Mouse (Mus musculus): ENCODE measurements at regions not wholly inside any gene's neighbourhood (a gene's known extent, or its start where the extent isn't known, plus 50 kb on each side); places are given as distances from the start of the nearest gene placed in this dataset.
A peak's percentile ranks its signal among the peaks of the same experiment; 100 is the strongest.

DNA sequence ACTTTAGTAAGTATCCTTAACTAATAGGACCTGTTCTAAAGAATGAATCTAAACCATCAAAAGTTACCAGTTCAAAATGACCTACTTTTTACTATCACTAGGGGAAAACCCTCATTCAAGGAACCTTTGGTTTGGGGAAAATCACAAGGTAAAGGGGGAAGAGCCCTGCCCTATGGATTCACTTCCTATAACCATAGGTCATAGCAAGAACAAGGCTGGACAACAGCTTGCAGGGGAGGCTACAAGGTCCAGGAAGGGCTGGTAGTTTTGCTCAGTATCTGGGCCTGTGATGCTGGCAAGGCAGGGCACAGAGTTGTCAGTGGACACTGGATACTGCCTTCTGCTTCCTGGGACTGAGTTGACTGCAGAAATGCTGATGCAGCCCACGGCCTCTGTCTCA, 109.1 kb upstream of the Peli1 start:
- peak; percentile 46; the same call in 1 of the 2 replicates for ATAC-seq (replicated peaks; ENCODE audit: poor library complexity)

DNA sequence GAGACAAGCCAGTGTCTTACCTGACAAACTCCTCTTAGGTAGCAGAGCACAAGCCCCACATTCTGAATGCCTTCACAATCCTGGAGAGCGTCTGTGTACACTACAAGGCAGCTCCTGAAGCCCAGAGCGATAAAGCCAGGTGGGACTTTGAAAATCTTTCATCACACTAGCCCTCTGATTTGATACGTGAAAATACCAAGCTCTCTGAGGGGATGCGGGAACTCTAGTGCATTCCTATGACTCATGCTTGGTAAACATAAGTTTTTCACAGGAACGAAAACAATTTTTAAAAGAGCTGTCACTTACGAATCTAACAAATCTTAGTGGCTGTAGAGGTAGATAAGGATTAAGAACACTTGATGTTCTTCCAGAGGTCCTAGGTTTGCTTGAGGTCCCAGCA, 108.6 kb upstream of the Peli1 start:
- ATAC-seq (replicated peaks; ENCODE audit: poor library complexity), result no peak

DNA sequence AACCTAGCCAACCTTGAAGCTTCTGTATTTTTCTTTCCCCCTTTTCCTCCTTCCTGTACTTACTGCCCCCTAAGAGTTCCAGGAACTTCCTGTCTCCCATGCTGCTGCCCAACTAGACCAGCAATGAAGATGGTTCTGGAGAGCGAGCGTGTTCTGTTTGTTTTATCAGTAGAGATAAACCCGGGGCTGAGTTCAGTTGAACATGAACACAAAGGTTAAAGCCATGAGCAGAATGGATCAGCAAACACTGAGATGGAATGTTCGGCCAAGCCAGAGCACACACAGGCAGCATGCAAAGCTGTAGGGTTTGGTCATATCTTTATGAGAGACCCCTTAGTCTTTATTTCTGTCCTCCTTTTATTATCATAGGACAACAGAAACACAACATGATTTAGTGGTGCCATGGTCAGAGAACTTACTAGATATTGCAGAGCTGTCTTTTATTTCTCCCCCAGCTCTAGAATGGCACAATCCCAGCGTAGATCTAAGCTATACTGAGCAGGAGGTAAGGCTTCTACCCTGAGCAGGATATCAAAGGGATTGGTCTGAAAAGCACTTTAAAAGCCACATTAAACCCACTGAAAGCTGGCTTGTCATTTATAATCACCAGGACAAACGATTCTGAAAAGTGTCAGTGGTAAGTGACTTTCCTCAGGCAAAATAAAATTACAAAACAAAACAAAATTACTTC, 105.9 kb upstream of the Peli1 start:
- no peak for ATAC-seq (replicated peaks; ENCODE audit: poor library complexity)

DNA sequence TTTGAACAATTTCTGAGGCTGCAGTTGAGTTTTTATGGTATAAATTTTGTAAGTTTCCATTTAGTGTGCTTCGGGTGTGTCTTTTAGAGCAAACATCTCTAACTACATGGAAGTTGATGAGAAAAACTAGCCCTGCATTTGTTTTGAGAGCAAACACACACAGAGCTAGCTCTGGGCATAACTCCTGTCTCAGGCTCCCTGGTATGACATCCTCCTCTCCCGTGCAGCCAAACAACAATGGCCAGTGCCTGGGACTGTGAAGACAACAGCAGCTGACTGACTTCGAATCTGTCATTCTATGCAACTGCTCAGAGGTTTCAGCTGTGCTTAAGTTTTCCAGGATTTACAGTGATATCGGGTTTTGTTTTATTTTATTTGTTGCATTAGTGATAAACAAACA, 105.3 kb upstream of the Peli1 start:
- no peak for ATAC-seq (replicated peaks; ENCODE audit: poor library complexity)

DNA sequence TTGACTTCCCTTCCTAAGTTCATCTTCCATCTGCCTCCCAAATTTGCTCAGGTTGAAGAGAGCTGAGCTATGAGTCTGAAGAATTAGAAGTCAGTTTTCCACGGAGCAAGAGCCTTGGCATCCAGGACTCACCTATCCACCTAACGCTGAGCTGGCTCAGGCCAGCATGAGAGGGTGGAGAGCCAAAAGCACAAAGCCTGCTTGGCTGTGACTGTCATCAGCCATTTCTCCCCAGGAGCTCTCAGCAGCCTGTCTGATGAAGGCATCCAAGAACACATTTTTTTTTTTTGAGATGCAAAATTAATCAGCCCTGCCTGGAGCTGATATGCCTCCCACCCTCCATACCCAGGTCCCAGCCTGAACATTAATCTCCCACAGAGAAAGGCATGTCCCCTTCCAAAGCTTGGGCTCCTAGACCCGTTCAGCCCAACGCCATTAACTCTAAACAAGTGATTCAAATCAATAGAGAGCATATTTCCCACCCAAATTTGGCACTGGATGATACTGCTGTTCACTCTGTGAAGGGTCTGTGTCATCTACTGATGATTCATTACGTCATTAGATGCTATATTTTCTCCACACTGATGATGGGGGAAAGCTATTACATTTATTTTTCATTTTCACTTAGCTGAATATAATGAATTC, 103.8 kb upstream of the Peli1 start:
- ATAC-seq (replicated peaks; ENCODE audit: poor library complexity), result no peak

GRCm38 (mm10) chr11:20987841-20988251, 103.2 kb upstream of the Peli1 start:
- ATAC-seq (replicated peaks; ENCODE audit: poor library complexity), result no peak

DNA sequence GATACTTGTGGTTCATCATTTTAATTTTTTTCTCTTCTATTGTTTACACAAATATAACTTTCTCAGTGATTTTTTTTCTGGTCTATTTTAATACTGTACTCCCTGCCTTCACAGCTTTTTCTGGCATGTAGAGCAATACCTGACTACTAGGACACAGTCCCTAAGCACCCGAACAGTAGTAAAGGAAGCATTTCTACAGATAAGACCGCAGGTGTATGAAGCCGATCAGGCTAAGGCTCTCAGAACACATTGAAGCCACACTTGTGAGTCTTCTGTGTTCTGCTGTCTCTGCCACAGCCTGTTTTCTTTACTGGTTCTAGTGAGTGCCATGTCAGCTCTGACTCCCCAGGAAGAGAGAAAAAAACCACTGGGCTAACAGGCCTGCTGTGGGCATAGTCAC, 102.2 kb upstream of the Peli1 start:
- no peak for ATAC-seq (replicated peaks; ENCODE audit: poor library complexity)

DNA sequence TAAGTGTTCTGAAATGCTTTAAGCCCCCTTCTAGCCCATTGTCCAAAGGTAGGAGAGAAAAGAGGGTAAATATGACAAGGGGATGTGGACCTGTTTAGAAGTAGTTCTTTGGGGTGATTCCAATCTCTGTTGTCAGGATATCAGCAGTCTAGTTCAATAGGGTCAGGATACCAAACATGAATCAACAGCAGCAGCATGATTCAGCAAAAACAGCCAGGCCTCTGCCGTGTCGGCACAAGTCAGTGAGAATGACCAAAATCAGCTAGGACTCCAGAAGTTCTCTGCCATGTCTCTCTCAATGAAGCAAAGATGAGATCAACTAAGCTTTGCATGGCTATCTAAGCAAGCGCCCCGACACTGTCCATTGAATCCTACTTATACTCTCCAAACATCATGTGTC, 97.5 kb upstream of the Peli1 start:
- no peak for ATAC-seq (replicated peaks; ENCODE audit: poor library complexity)

DNA sequence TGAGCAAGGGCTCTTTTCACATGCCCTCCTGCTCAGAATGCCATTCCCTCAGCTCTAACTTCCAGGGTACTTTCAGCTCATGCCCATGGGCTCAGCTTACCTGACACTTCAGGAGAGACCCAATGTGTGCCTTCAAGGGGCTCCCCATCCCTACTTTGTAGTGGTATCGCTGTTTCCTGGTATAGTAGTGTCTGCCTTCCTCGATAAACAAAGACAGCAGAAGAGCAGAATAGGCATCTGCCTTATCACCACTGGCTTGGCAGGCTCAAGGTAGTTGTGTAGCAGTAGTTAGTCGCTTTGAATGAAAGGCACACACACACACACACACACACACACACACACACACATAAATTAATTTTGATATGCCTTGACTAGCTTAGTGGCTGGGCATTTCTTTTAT, 89.7 kb upstream of the Peli1 start:
- ATAC-seq (replicated peaks; ENCODE audit: poor library complexity), result no peak

DNA sequence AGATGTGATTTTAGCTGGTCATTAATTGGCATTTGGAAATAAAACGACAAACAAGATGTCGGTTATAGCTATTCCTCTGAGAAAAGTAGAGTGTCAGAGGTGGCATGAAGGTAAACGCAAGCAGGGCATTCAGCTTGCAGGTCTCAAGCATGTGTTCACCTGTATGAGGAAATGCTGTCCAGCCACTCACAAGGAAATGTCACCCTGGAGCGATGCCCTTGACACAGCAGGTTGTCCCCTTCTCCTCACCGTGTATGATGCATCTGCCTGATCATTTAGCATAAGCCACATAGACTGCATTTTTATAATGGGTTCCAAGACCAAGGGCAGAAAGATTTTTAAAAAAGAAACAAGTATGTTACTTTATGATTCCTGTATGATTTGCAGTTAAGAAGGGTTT, 83.9 kb upstream of the Peli1 start:
- ATAC-seq (replicated peaks; ENCODE audit: poor library complexity), result no peak

- ATAC-seq (replicated peaks; ENCODE audit: poor library complexity), result peak; percentile 57
Measured at GRCm38 (mm10) chr11:21009505-21009904, 81.6 kb upstream of the Peli1 start.

GRCm38 (mm10) chr11:21010867-21011266, 80.2 kb upstream of the Peli1 start:
- no peak for ATAC-seq (replicated peaks; ENCODE audit: poor library complexity)

- ATAC-seq (replicated peaks; ENCODE audit: poor library complexity), result no peak
Measured at GRCm38 (mm10) chr11:21014250-21014649, 76.8 kb upstream of the Peli1 start.

DNA sequence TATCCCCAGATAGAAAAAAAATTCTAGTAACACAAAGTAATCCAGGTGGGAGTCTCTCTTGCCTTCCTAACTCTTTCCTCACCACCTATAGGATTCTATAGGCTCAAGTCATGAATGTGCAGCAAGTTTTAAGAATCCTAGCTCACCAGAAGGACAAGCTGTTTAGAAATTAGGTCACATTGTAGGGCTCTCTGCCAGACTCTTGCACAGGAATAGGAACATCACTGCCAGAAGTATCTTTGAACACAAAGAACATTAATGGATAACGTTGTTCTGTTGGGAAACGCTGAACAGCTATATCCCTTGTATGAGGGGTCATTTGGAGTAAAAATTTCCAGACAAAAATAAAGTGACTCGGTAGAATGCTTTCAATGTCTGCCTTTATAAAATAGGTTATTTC, 75.6 kb upstream of the Peli1 start:
- no peak for ATAC-seq (replicated peaks; ENCODE audit: poor library complexity)

DNA sequence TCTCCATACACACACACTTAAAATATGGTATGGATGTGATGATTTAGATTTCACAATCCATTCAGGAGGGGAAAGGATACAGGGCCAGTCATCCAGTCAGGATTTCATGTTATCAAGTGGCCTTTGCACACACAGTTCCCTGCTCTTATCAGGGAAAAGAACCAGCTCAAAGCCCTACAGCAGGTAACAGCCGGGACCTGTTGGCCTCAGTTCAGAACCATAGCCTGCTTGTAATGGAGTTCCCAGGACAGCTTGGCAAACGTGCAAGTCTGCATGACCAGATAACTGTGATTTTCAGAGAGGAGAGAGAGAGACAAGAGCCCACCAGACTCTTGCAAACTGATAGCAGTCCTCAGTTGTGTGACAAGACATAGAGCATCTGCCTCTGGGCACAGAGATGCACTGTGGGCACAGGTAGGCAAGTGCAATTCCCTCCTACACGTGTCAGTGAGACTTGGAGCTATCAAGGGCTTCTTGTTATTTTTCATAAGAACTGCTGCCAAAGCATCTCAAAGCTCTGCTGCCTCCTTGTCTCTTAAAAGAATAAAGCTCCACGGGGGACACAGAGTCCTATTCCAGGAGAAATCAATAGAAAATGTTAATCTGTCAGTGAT, 74.9 kb upstream of the Peli1 start:
- ATAC-seq (replicated peaks; ENCODE audit: poor library complexity), result no peak

DNA sequence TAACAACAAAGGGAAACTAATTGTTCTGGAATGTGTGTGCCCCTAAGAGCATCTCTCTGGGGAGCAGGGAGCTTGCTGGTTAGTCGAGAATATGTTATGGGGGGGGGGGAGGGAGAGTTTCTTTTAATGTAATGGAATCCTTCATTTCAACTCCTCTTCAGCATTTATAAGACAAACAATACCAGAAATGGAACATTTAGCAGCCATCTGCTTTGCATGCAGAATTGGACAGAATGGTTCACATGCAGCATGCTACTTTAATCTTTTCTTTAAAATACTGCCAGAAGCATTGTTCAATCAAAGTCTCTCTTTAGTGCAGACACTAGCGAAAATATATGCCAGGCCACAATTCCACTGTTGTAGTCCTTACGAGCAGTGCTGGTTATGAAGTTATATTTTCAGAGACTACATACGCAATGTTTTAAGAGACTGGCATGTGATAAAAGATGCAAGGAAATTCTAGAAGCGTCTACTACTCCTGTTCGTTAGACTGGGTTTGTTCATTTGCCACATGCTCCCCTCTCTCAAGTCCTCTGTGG, 74.2 kb upstream of the Peli1 start:
- no peak for ATAC-seq (replicated peaks; ENCODE audit: poor library complexity)

GRCm38 (mm10) chr11:21019829-21020228, 71.3 kb upstream of the Peli1 start:
- ATAC-seq (replicated peaks; ENCODE audit: poor library complexity), result no peak

GRCm38 (mm10) chr11:21024111-21024510, 67.0 kb upstream of the Peli1 start:
- ATAC-seq (replicated peaks; ENCODE audit: poor library complexity), result no peak

DNA sequence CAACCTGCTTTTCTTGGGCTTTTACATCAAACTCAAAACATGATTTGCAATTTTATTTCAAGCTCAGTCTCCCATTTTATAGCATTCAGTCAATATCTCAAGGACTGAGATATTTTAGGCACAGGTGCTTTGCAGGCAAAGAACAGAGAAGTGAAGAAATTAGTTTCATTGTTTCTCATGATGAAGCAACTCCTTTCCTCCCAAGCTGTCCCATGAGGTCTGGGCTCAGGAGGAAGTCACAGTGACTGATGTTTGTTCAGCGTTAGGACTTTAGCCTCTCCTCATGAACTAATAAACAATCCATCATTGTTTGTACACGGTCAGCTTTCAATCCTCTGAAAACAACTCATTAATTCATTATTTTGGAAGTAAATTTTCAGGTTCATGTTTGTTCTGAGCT, 66.6 kb upstream of the Peli1 start:
- peak; percentile 90 for ATAC-seq (replicated peaks; ENCODE audit: poor library complexity)

DNA sequence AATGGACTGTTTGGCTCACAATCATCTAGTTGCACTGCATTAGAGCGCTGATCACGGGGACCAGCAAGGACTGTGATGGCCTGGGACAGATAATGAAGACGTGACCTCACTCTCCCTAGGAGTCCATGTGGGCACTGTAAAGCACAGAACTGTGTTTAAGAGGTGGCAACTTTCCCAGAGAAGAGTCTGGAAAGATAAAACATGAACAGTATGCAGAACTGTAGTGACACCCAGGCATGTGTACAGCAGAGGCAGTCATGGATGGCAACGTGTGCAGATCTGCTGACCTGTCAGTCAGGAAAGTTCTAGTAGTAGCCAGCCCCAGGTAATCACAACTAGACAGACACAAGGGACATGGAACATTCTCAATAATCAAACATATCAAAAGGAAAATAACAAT, 63.8 kb upstream of the Peli1 start:
- no peak for ATAC-seq (replicated peaks; ENCODE audit: poor library complexity)

DNA sequence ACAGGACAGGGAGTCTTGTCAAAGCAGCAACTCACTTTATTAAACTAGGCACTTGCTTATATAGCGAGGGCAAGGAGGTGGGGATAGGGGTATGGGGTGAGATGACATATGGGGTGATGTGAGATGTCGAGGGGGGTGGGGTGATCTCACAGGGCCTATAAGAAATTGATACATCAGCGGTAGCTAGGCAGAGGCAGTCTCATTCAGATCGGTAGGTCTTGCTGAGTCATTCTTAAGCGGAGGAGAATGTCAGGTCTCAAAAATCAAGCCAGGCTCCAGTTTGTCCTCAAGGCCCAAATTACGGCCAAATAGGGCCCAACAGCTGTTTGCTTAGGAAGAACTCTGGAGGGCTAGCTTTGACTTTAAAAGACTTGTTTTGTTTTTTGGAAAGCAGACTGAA, 60.7 kb upstream of the Peli1 start:
- ATAC-seq (replicated peaks; ENCODE audit: poor library complexity), result no peak

DNA sequence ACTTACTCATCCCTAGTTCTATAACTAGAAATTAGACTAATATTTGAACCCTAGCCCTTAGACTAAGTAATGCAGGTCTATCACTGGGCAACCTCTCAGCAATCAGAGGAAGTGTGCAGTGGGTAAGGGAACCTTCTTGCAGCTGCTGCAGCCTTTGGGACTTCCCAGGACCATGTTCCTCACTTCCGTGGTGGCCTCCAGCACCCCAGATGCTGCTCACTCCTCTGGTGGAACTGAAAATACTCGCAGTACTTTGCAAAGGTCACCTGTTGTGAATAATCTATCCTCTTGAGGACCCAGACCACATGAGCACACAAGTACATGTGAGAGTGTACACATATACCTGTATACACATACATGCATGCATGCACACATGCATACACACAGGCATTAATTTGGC, 59.3 kb upstream of the Peli1 start:
- ATAC-seq (replicated peaks; ENCODE audit: poor library complexity), result no peak
